Mouse (Mus musculus): ENCODE measurements at regions not wholly inside any gene's neighbourhood (a gene's known extent, or its start where the extent isn't known, plus 50 kb on each side); places are given as distances from the start of the nearest gene placed in this dataset.
A peak's percentile ranks its signal among the peaks of the same experiment; 100 is the strongest.

GRCm38 (mm10) chr12:109272101-109272500, 180.5 kb upstream of the Dlk1 start:
- DNase-seq (ENCODE audit: low spot score), result no peak

GRCm38 (mm10) chr12:109314850-109315249, 137.8 kb upstream of the Dlk1 start:
- no peak for DNase-seq (ENCODE audit: low spot score)

- DNase-seq (ENCODE audit: low spot score), result no peak
Observed at GRCm38 (mm10) chr12:109325986-109326385, 126.6 kb upstream of the Dlk1 start.

- no peak for DNase-seq (ENCODE audit: low spot score)
Observed at GRCm38 (mm10) chr12:109371327-109371726, 81.3 kb upstream of the Dlk1 start.

- no peak for DNase-seq (ENCODE audit: low spot score)
Observed at GRCm38 (mm10) chr12:109385794-109386193, 66.8 kb upstream of the Dlk1 start.

GRCm38 (mm10) chr12:109388791-109389190, 63.8 kb upstream of the Dlk1 start:
- no peak for DNase-seq (ENCODE audit: low spot score)

- DNase-seq (ENCODE audit: low spot score), result no peak
Observed at GRCm38 (mm10) chr12:109390388-109390920, 62.2 kb upstream of the Dlk1 start.

- DNase-seq (ENCODE audit: low spot score), result no peak
Observed at GRCm38 (mm10) chr12:109390978-109391377, 61.6 kb upstream of the Dlk1 start.

- no peak for DNase-seq (ENCODE audit: low spot score)
Observed at GRCm38 (mm10) chr12:109393326-109393725, 59.3 kb upstream of the Dlk1 start.

- peak; percentile 29 for DNase-seq (ENCODE audit: low spot score)
Observed at GRCm38 (mm10) chr12:109393795-109394194, 58.8 kb upstream of the Dlk1 start.

GRCm38 (mm10) chr12:109394396-109394795, 58.2 kb upstream of the Dlk1 start:
- DNase-seq (ENCODE audit: low spot score), result no peak

- DNase-seq (ENCODE audit: low spot score), result no peak
Observed at GRCm38 (mm10) chr12:109396614-109397013, 56.0 kb upstream of the Dlk1 start.

- DNase-seq (ENCODE audit: low spot score), result no peak
Observed at GRCm38 (mm10) chr12:109397175-109398058, 55.2 kb upstream of the Dlk1 start.

- DNase-seq (ENCODE audit: low spot score), result no peak
Observed at GRCm38 (mm10) chr12:109398473-109398872, 54.1 kb upstream of the Dlk1 start.

GRCm38 (mm10) chr12:109398951-109399350, 53.7 kb upstream of the Dlk1 start:
- DNase-seq (ENCODE audit: low spot score), result no peak

GRCm38 (mm10) chr12:109399591-109399990, 53.0 kb upstream of the Dlk1 start:
- no peak for DNase-seq (ENCODE audit: low spot score)

- no peak for DNase-seq (ENCODE audit: low spot score)
Observed at GRCm38 (mm10) chr12:109400041-109400440, 52.6 kb upstream of the Dlk1 start.

GRCm38 (mm10) chr12:109400936-109401586, 51.6 kb upstream of the Dlk1 start:
- DNase-seq (ENCODE audit: low spot score), result no peak

- no peak for DNase-seq (ENCODE audit: low spot score)
Observed at GRCm38 (mm10) chr12:109401696-109402095, 50.9 kb upstream of the Dlk1 start.

GRCm38 (mm10) chr12:109402226-109402625, 50.4 kb upstream of the Dlk1 start:
- DNase-seq (ENCODE audit: low spot score), result no peak

All from spleen, adult 12 weeks (tissue).